Mouse (Mus musculus) lung, adult 2 months (tissue): Measurements from ENCODE around the gene Nphp1. TPM values are rescaled to one million over a fixed set of nuclear protein-coding genes. Genes with fewer than 3 reads are reported as not detected.

Source experiments
- DNase-seq: peaks from one replicate; pipeline ENCODE4 v3.0.0; 2022
- H3K4me1 ChIP-seq: fragments of 200-500 bp; 2 replicates; pipeline ENCODE4 v1.6.1; 2011; ENCODE audit warnings: low read length; ENCODE audit not compliant: control insufficient read depth, insufficient read depth
- H3K4me3 ChIP-seq: fragments of 200-500 bp; replicated peaks from 2 replicates; pipeline ENCODE3; 2011; ENCODE audit warnings: low read depth, mild to moderate bottlenecking, control low read depth, low read length; ENCODE audit errors: extremely low read depth
- CTCF ChIP-seq: fragments of 200-500 bp; IDR thresholded peaks from 2 replicates; pipeline ENCODE4 v1.5.1; 2011; ENCODE audit warnings: mild to moderate bottlenecking, low read length, control low read depth; ENCODE audit not compliant: insufficient read depth
- POLR2A ChIP-seq: fragments of 200-500 bp; IDR thresholded peaks from 2 replicates; pipeline ENCODE4 v1.6.1; 2011; ENCODE audit warnings: low read depth, mild to moderate bottlenecking, control low read depth, low read length, borderline replicate concordance; ENCODE audit errors: extremely low read depth
- whole genome bisulfite sequencing: fragments of 180-500 bp; shearing (Covaris S2); methylation state at CpG from one replicate; pipeline ENCODE4 v1.1.7; 2018; 5-methylcytosine and 5-hydroxymethylcytosine counted together
- polyA plus RNA-seq: library from polyadenylated mRNA; depleted of rRNA; stranded (reverse); fragments of >200 nt; gene quantifications from 2 replicates; pipeline ENCODE4 v1.2.3, GENCODE M21; 2012

Nphp1 gene
- polyA plus RNA-seq, 1 experiment: 14.5 TPM

DNA sequence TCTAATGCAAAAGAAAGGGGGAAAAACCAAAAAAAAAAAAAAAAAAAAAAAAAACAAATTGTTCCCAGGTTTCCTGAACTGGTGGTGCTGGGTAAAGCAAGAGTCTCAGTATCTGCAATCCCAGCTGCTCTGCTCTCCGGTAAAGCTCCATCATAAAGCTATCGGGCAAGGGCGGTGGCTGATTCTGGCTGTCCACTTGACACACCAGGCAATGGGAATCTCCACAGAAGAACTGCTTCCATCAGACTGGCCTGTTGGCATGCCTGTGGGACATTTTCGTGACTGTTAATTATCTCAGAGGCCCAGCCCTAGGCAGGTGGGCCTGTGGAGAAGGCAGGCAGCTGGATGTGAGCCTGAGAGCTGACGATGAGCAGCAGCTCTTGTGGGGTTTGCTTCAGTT lies 10.2 kb downstream of the Nphp1 start:
- DNase-seq: no peak
- Histone ChIP-seq H3K4me1 (no peaks in the 10 kb centered on the region), H3K4me3 (no peak overlapping the region)
- 94% methylated on average over 5 of the region's 5 CpGs for WGBS
- TF ChIP-seq CTCF (no peak), POLR2A (no peak)

DNA sequence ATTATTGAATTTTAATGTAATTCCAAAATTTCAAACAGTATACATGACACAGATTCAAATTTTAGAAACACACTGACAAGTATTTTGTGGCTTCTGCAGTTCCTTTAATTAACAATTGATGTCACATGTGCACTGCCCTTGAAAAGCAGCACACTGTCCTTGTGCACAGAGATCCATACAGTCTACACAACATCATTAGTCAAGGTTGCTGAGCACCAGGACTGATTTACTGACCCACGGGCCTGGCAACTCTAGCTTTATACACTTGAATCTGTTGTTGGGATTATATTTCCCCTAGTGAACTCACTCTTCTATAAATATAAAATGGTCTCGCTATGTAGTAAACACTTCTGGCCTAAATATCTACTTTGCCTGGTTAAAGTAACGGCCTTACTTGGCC lies 13.7 kb downstream of the Nphp1 start:
- H3K4me3 ChIP-seq: no peak overlapping the region
- no peak for DNase-seq
- TF ChIP-seq CTCF (no peak), POLR2A (no peak)
- no peaks in the 10 kb centered on the region for H3K4me1 ChIP-seq
- WGBS: 84% methylated on average over 3 of the region's 3 CpGs

- 54% methylated on average over 1 of the region's 1 CpGs for WGBS
- H3K4me1 ChIP-seq: no peaks in the 10 kb centered on the region
- no peak for TF ChIP-seq CTCF
- no peak for TF ChIP-seq POLR2A
- H3K4me3 ChIP-seq: no peak overlapping the region
- no peak for DNase-seq
Measured at GRCm38 (mm10) chr2:127774578-127774941, 14.1 kb downstream of the Nphp1 start.

- no peak for DNase-seq
- TF ChIP-seq POLR2A: no peak
- Histone ChIP-seq H3K4me3 (no peak overlapping the region), H3K4me1 (no peaks in the 10 kb centered on the region)
- 62% methylated on average over 15 of the region's 15 CpGs for WGBS
Measured at GRCm38 (mm10) chr2:127773938-127774577, 14.6 kb downstream of the Nphp1 start.

- Histone ChIP-seq H3K4me1 (no peaks in the 10 kb centered on the region), H3K4me3 (no peak overlapping the region)
- 87% methylated on average over 5 of the region's 5 CpGs for WGBS
- no peak for TF ChIP-seq POLR2A
- no peak for TF ChIP-seq CTCF
- no peak for DNase-seq
Measured at GRCm38 (mm10) chr2:127761587-127761986, 27.1 kb downstream of the Nphp1 start.

GRCm38 (mm10) chr2:127760429-127761000 lies 28.2 kb downstream of the Nphp1 start:
- no peak for TF ChIP-seq CTCF
- TF ChIP-seq POLR2A: no peak

DNA sequence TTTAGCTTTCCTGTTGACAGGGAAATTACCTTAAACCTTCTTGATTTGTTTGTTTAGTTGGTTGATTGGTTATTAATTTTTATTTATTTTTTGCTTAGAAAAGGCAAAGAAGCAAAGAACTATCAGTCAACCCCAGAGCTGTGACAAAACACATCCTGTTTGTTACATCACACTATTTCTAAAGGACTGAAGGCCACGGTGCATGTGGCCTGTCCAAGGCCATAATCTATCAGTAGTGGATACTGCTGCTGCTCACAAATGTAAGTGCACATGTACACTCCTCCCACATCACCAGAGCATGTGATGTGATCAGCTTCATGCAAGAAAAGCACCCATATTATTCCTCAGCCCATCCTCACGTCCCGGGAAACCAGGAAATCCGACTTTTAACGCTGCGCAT lies 28.7 kb downstream of the Nphp1 start:
- TF ChIP-seq CTCF (no peak), POLR2A (no peak)
- Histone ChIP-seq H3K4me3 (no peak overlapping the region), H3K4me1 (no peaks in the 10 kb centered on the region)
- no peak for DNase-seq
- WGBS: 79% methylated on average over 6 of the region's 6 CpGs

More at GRCm38 (mm10) chr2:127760429-127761000, 28.2 kb downstream of the Nphp1 start:
- H3K4me3 ChIP-seq: no peak overlapping the region
- DNase-seq: no peak
- H3K4me1 ChIP-seq: no peaks in the 10 kb centered on the region
- WGBS: 68% methylated on average over 10 of the region's 10 CpGs

- H3K4me1 ChIP-seq: no peaks in the 10 kb centered on the region
- DNase-seq: no peak
- WGBS: 55% methylated on average over 5 of the region's 5 CpGs
- no peak overlapping the region for H3K4me3 ChIP-seq
- no peak for TF ChIP-seq POLR2A
- peak; percentile 45; the same call in 1 of the 2 replicates for TF ChIP-seq CTCF
Measured at GRCm38 (mm10) chr2:127759157-127759880, 29.4 kb downstream of the Nphp1 start.

GRCm38 (mm10) chr2:127757171-127757570 lies 31.5 kb downstream of the Nphp1 start:
- 59% methylated on average over 8 of the region's 8 CpGs for WGBS
- no peak for TF ChIP-seq POLR2A
- no peak for TF ChIP-seq CTCF
- Histone ChIP-seq H3K4me1 (no peaks in the 10 kb centered on the region), H3K4me3 (no peak overlapping the region)
- DNase-seq: no peak

- no peak for TF ChIP-seq CTCF
- no peak for TF ChIP-seq POLR2A
- H3K4me1 ChIP-seq: no peaks in the 10 kb centered on the region
- no peak overlapping the region for H3K4me3 ChIP-seq
- no peak for DNase-seq
- WGBS: 95% methylated on average over 4 of the region's 4 CpGs
Measured at GRCm38 (mm10) chr2:127754113-127754512, 34.6 kb downstream of the Nphp1 start.
